Mouse (Mus musculus) limb, embryonic 10.5 days (tissue): ENCODE measurements around the gene Abcc12. TPM values are rescaled to one million over a fixed set of nuclear protein-coding genes. Genes with fewer than 3 reads are reported as not detected.

Experiments
- DNase-seq: peaks from one replicate; pipeline ENCODE4 v3.0.0-alpha.2; 2017; ENCODE audit warnings: low spot score
- H3K27ac ChIP-seq: fragments of 300-500 bp; sonication (generic); 2 replicates; pipeline ENCODE4 v1.5.1; 2016; ENCODE audit warnings: mild to moderate bottlenecking
- H3K27me3 ChIP-seq: fragments of 300-500 bp; sonication (generic); 2 replicates; pipeline ENCODE4 v1.6.1; 2016; ENCODE audit warnings: low read depth, mild to moderate bottlenecking; ENCODE audit not compliant: poor library complexity, severe bottlenecking
- H3K36me3 ChIP-seq: fragments of 300-500 bp; sonication (generic); 2 replicates; pipeline ENCODE4 v1.6.1; 2016; ENCODE audit warnings: mild to moderate bottlenecking, moderate library complexity
- H3K4me1 ChIP-seq: fragments of 300-500 bp; sonication (generic); 2 replicates; pipeline ENCODE4 v1.6.1; 2016
- H3K4me3 ChIP-seq: fragments of 300-500 bp; sonication (generic); 2 replicates; pipeline ENCODE4 v1.5.1; 2016; ENCODE audit warnings: mild to moderate bottlenecking, moderate library complexity
- H3K9me3 ChIP-seq: fragments of 300-500 bp; sonication (generic); replicated peaks from 2 replicates; pipeline ENCODE4 v1.6.1; 2016; ENCODE audit warnings: mild to moderate bottlenecking
- WGBS: fragments of 180-500 bp; shearing (Covaris S2); methylation state at CpG from one replicate; pipeline ENCODE4 v1.1.7; 2016; 5-methylcytosine and 5-hydroxymethylcytosine counted together
- polyA plus RNA-seq: library from polyadenylated mRNA; unstranded; fragments of >200 nt; fragmentation: Nextera tagmentation; extraction: Ambion mirVana; gene quantifications from 2 replicates; pipeline ENCODE4 v1.2.1, GENCODE M21; 2016

Abcc12 gene
- polyA plus RNA-seq, 1 experiment from 2014 or later: 0.16 TPM

DNA sequence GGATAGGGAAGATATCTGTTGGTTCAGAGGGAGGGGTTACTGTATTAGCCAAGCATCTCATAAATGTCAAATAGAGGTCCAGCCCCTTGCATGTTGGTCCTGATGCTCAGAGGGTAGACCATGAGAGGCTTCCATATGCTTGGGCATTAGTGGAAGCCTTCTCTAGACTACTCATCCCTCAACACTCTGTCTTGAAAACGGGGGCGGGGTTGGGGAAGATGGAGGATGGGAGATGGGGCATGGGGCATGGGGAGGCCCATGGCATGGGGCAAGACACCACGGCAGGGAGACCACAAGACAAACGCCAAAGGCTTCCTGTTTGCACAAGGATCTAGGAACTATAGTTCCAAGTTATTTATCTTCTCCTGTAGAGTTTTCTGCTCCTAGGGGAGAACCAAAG is 106.0 kb downstream of the Abcc12 start:
- Histone ChIP-seq H3K27ac (no peak overlapping the region), H3K4me3 (no peak overlapping the region), H3K4me1 (0 out of 2 replicates have a peak, but pooled peaks cover 3% of the 10 kb centered on the region), H3K27me3 (no peaks in the 10 kb centered on the region), H3K9me3 (no peaks in the 10 kb centered on the region), H3K36me3 (no peaks in the 10 kb centered on the region)
- 98% methylated on average over 4 of the region's 4 CpGs for WGBS
- no peak for DNase-seq

DNA sequence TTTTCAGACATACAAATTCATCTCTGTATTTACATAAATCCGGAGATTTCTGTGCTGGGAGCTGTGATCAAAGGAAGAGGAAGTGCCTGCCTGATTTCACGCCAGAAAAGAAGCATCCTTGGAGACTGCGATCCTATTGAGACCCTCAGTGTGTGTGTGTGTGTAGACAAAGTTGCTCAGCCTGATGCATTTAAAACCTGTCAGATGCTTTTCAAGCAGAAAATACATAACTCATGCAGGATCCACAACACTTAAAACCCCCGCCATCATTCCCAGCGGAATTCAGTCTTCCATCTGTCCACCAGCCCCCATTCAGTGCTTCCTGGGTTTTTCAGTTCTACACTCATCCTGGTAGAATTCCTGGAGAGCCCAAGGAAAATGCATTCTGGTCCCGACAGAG is 107.4 kb downstream of the Abcc12 start:
- no peaks in the 10 kb centered on the region for H3K36me3 ChIP-seq
- H3K27ac ChIP-seq: no peak overlapping the region
- 84% methylated on average over 6 of the region's 6 CpGs for WGBS
- H3K4me1 ChIP-seq: 0 out of 2 replicates have a peak, but pooled peaks cover 3% of the 10 kb centered on the region
- no peaks in the 10 kb centered on the region for H3K27me3 ChIP-seq
- DNase-seq: no peak
- H3K4me3 ChIP-seq: no peak overlapping the region
- H3K9me3 ChIP-seq: no peaks in the 10 kb centered on the region

DNA sequence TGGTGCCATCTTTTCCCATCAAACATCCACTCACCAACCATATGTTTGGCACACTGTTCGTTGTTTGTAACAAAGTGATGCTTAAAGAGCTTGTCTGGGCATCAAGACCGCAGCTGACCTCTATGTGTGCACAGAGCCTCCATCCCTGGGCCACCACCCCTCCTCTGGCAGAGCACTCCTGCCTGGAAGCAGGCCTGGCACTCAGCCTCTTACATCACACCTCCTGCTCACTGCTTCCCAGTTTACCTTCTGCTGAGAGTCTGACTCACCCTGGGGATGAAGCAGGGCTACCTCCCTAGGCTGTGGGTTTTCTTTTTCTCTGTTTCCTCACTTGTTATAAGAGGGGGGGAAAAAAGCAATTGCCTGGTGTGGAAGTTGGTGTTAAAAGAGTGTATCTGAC is 109.8 kb downstream of the Abcc12 start:
- no peaks in the 10 kb centered on the region for H3K4me1 ChIP-seq
- 86% methylated on average over 2 of the region's 2 CpGs for WGBS
- no peak overlapping the region for H3K27ac ChIP-seq
- no peaks in the 10 kb centered on the region for H3K36me3 ChIP-seq
- no peaks in the 10 kb centered on the region for H3K27me3 ChIP-seq
- DNase-seq: no peak
- no peaks in the 10 kb centered on the region for H3K9me3 ChIP-seq
- H3K4me3 ChIP-seq: no peak overlapping the region

DNA sequence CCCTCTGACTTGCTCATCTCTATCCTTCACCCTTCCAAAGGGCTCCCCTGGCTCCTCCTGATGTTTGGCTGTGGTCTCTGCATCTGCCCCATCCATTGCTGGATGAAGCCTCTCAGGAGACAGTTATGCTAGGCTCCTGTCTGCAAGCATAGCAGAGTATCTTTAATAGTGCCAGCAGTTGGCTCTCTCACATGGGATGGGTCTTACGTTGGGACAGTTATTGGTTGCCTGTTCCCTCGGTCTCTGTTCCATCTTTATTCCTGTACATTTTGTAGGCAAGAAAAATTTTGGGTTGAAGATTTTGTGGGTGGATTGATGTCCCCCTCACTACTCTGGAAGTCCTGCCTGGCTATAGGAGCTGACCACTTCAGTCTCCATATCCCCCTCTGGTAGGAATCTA is 117.3 kb downstream of the Abcc12 start:
- H3K4me3 ChIP-seq: no peak overlapping the region
- no peak overlapping the region for H3K27ac ChIP-seq
- H3K36me3 ChIP-seq: no peaks in the 10 kb centered on the region
- H3K27me3 ChIP-seq: no peaks in the 10 kb centered on the region
- H3K9me3 ChIP-seq: no peaks in the 10 kb centered on the region
- H3K4me1 ChIP-seq: no peaks in the 10 kb centered on the region
- 95% methylated on average over 2 of the region's 2 CpGs for WGBS
- no peak for DNase-seq

DNA sequence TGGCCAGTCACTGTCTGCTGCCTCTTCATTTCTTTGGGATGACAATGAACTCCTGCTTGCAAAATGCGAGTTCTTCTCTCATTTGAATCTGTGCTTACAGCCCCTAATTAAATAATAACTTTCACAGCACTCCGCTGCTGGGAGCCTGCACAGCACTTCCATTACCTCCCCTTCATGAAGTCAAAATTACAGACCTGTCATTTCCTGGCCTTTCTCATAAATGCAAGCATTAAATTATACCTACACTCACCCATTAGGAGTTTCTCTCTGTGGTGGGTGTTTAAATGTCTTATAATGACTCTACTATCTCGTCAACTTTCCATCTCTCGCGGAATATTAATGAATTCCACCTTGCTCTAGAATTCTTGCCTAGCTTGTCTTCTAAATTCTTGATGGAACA is 120.1 kb downstream of the Abcc12 start:
- Histone ChIP-seq H3K9me3 (no peaks in the 10 kb centered on the region), H3K27me3 (no peaks in the 10 kb centered on the region), H3K36me3 (no peaks in the 10 kb centered on the region), H3K27ac (no peak overlapping the region), H3K4me3 (no peak overlapping the region), H3K4me1 (no peaks in the 10 kb centered on the region)
- WGBS: 83% methylated on average over 5 of the region's 5 CpGs
- no peak for DNase-seq

DNA sequence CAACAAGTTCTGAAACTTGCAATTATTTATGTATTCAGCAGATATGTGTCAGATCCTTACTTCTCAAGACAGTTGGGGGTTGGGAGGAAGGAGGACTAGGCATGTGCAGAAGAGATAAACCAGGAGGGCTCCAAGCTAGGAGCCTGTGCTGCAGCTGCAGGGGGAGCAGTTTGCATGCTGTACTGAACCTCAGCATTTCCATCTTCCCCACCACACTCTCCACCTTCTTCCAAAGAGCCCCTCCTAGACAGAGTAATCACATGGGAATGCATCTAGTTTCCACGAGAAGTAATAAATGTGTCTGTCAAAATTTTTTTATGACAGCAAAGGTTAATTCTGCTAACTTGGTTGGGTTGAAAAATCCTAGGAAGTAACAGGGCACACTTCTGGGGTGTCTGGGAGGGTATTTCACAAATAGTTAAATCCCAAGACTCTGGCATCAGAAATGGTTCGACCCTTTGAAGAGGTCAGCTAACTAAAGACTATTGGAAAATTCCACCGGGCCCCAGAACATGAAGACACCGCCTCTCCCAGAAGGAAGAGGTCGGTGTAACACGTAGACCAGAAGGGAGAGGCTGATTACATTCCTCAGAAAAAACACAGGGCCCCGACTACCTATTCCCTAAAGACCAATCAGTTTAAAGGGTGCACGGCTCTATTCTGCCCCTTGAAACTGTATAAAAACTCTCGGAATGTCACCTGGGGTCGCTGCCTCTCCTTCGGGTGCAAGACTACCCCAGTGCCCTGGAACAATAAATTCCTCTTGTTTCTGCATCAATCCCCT is 126.6 kb downstream of the Abcc12 start:
- H3K4me1 ChIP-seq: no peaks in the 10 kb centered on the region
- no peak overlapping the region for H3K27ac ChIP-seq
- no peak for DNase-seq
- 70% methylated on average over 11 of the region's 11 CpGs for WGBS
- H3K9me3 ChIP-seq: no peaks in the 10 kb centered on the region
- H3K27me3 ChIP-seq: no peaks in the 10 kb centered on the region
- no peak overlapping the region for H3K4me3 ChIP-seq
- H3K36me3 ChIP-seq: no peaks in the 10 kb centered on the region

DNA sequence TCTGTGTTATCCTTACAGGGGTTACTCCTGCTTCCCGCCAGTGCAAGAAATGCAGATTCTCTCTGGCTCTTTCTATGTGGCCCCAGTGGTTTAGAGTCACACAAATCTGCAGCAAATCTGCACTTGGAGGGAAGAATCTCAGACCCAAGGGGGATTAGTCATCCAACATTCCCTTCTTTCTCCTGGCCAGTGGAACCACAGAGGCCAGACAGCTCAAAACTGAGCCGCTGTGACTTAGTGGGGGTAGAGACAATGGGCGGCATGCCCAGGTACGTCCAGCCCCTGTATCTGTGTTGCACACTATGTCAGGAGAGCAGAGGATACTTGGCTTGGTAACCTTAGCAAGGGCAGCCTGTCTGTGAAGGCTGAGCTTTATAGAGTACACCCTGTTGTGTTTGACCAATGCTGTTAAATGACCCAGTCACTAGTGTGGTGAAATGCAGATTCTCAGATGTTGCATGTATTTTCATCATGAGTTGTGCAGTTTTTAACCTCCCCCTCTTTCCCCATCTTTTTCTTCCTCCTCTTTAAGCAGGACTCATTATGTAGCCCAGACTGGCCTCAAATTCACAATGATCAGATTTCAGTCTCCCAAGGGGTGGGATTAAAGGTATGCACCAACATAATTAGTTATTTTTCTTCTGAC is 130.5 kb downstream of the Abcc12 start:
- no peaks in the 10 kb centered on the region for H3K27me3 ChIP-seq
- H3K9me3 ChIP-seq: no peaks in the 10 kb centered on the region
- no peak overlapping the region for H3K4me3 ChIP-seq
- 97% methylated on average over 4 of the region's 4 CpGs for WGBS
- H3K36me3 ChIP-seq: no peaks in the 10 kb centered on the region
- DNase-seq: peak; percentile 10
- no peak overlapping the region for H3K27ac ChIP-seq
- H3K4me1 ChIP-seq: no peaks in the 10 kb centered on the region

DNA sequence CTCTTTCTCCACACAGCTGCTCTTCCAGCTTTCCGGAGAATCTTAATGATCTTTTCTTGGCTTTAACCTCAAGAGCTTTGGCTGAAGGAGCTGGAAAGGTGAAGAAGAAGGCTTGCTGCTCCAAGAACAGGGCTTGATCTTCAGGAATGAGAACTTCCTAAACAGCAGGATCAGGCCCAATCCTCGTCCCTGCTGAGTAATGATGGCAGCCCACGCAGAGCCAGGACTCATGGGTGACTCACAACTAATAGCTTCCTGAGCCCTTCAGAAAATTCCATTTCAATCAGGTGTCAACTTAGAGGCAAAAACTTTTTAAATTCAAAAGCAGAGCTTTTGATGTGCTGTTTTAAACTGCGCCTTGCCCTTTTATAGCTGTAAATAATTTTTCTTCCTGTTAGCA is 135.0 kb downstream of the Abcc12 start:
- H3K27me3 ChIP-seq: no peaks in the 10 kb centered on the region
- no peak overlapping the region for H3K4me3 ChIP-seq
- H3K36me3 ChIP-seq: no peaks in the 10 kb centered on the region
- no peak overlapping the region for H3K27ac ChIP-seq
- no peak for DNase-seq
- WGBS: 84% methylated on average over 4 of the region's 4 CpGs
- no peaks in the 10 kb centered on the region for H3K9me3 ChIP-seq
- no peaks in the 10 kb centered on the region for H3K4me1 ChIP-seq

DNA sequence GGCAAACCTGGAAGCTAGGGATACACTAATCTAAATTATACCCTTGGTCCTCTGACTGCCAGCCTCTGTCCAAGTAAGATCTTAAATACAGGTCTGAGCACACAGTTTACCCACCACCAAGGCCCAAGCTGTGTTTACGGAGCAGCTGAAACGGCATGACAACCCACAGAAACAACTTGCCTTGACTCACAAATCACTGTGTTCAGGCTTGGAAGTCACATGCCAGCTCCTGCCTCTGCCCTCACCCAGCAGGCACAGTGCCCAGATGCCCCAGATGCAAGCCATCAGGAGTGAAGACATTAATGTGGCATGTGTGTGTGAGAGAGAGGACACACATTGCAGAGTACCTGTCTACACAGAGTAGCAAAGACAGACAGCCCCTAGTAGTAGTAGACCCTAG is 136.7 kb downstream of the Abcc12 start:
- H3K27me3 ChIP-seq: no peaks in the 10 kb centered on the region
- no peaks in the 10 kb centered on the region for H3K36me3 ChIP-seq
- no peak for DNase-seq
- no peaks in the 10 kb centered on the region for H3K4me1 ChIP-seq
- H3K4me3 ChIP-seq: no peak overlapping the region
- WGBS: 85% methylated on average over 2 of the region's 2 CpGs
- H3K9me3 ChIP-seq: no peaks in the 10 kb centered on the region
- no peak overlapping the region for H3K27ac ChIP-seq

DNA sequence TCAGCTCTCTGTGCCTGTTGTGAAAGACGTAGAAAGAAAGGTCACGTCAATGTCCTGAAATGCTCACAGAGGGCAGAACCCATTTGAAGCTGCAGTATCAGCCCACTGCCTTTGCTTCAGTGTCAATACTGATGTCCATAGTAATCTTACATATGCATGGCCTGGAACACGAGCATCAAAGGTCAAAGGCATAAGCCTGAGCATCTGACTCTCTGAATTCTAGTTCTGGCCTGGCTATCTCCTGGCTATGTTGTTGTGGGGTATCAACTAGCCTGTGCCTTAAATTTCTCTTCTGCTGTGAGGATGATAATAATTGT is 141.5 kb downstream of the Abcc12 start:
- 80% methylated on average over 3 of the region's 3 CpGs for WGBS
- no peaks in the 10 kb centered on the region for H3K9me3 ChIP-seq
- DNase-seq: no peak
- no peak overlapping the region for H3K27ac ChIP-seq
- no peak overlapping the region for H3K4me3 ChIP-seq
- H3K27me3 ChIP-seq: no peaks in the 10 kb centered on the region
- no peaks in the 10 kb centered on the region for H3K4me1 ChIP-seq
- H3K36me3 ChIP-seq: no peaks in the 10 kb centered on the region

DNA sequence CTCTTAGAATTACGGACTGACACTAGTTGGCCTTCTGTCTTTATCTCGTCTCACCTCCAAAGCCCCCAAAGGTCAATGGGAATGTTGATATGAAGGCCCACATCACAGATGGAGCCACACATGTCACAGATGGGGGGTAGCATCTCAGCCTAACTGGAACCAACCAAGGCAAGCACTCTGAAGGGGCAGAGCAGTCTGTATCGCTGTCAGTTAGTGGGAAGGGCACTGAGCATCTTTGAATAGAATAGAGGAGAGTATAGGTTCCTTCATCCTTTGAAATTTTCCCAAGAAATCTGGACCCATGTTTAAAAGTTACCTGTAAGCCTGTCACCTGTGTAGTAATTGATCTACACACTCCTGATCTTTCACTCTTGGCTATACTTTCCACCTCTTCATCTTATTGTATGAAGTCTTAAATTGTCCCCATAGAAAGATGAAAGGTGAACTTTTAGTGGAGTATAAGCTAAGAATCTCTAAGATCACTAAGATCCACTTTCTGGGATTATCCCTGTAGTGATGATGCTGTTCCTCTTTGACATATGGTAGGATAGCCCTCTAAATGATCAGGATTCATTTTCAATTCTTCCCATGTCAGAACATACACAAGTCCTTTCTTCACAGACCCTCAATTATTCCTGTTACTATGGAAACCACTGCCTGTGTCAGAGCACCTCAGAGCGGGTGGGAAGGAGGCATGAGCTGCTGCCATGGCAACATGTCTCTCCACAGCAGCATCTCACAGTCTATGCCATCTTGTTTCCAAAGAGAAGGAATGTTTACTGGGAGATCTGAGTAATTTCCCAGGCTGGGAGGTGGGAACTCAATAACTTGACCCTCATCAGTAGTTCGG is 142.1 kb downstream of the Abcc12 start:
- no peaks in the 10 kb centered on the region for H3K36me3 ChIP-seq
- H3K4me3 ChIP-seq: no peak overlapping the region
- no peaks in the 10 kb centered on the region for H3K4me1 ChIP-seq
- no peaks in the 10 kb centered on the region for H3K27me3 ChIP-seq
- 83% methylated on average over 5 of the region's 5 CpGs for WGBS
- no peak for DNase-seq
- H3K27ac ChIP-seq: no peak overlapping the region
- H3K9me3 ChIP-seq: no peaks in the 10 kb centered on the region

DNA sequence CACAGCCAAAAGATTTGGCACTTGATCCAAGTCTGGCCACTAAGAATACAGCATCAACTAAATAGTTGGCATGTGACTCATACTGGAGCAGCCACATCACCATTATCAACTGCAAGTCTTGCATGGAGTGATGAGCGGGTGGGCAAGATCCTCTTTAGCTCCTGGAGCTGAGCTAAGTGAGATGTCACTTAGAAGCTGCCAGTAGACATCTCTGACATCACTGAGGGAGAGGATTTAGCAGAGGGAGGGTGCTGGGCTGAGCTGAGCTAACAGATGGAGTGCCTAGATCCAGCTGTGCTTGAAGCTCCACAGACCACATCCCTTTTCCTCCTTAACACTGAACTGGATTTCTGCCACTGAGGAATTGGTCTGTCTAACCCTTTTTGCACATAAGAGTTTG is 143.1 kb downstream of the Abcc12 start:
- H3K4me1 ChIP-seq: no peaks in the 10 kb centered on the region
- no peak overlapping the region for H3K27ac ChIP-seq
- WGBS: 82% methylated on average over 1 of the region's 1 CpGs
- H3K27me3 ChIP-seq: no peaks in the 10 kb centered on the region
- DNase-seq: no peak
- H3K36me3 ChIP-seq: no peaks in the 10 kb centered on the region
- H3K9me3 ChIP-seq: no peaks in the 10 kb centered on the region
- no peak overlapping the region for H3K4me3 ChIP-seq
